Mouse (Mus musculus): Measurements from ENCODE around the gene Ccer2.

DNA sequence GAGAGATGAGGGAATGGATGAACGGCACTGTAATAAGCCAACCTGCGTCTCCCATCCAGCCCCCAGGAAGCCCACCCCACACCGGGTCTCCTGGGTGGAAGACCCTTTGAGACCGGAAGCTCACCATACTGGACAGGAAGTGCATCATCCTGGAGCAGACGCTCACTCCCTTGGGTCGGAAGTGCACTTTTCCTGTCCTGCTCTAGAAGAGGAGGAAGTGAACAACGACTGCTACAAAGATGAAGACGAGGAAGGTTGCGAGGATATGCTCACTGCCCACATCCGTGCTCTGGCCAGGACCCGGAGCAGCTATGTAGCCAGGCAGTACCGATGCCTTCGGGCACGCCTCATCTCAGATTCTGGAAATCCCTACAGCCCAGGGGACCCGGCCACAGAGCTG lies 39.9 kb downstream of the Ccer2 start:
- no peak for TF ChIP-seq CTCF (IDR thresholded peaks at IDR 0.05; ENCODE audit: low read depth, low read length)
- TF ChIP-seq POLR2A (IDR thresholded peaks at IDR 0.05; ENCODE audit: borderline replicate concordance, low read depth, low read length): no peak
